Mouse (Mus musculus) spleen, embryonic (tissue): ENCODE measurements at regions not wholly inside any gene's neighbourhood (a gene's known extent, or its start where the extent isn't known, plus 50 kb on each side); places are given as distances from the start of the nearest gene placed in this dataset.
"Not testable (repeated sequence)": the region's sequence is repeated elsewhere in the genome, so short reads cannot be mapped to it uniquely, and the experiment has no call there.

ENCODE experiments used
- CTCF ChIA-PET: fragments of 350-600 bp; sonication (Branson Sonifier 250); formaldehyde crosslinking; loops from one replicate; lab custom pipeline; 2022; lab: Charles Lee

DNA sequence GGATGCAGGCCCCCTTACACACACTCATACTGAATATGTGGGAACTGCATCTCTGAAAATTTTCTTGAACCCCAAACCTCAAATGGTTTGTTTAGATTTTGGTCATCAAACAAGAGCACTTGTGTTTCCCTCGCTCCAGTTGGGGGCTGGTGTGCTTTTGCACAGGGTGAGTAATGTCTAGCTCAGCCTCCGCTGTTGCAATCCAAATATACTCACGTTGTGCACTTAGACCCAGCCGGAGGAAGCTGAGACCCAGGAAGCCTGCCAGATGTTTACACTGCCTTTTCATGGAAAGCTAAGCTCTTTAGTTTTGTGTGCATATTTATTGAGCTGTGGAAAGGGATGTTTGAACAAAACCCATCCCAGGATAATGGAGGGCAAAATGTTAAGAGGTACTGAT is 148.9 kb upstream of the Gm12728 start:
- CTCF ChIA-PET = no interaction called here

DNA sequence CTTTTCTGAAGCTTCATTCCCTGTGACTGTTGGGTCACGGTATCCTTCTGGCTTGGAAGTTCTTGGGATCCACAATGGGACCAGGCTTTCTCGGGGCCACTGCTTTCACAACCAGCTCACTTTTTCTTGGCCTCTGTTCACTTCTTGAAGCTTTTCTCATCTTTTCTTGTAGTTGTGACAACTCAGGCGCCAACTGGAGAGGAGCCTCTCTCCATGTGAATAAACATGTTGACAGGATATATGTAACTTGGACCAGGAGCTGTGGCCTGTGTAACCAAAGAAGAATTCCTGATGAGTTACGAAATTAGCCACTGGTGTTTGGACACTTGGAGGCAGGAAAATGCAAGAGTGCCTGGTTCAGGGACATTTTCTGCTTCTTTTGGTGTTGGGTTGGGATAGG is 148.1 kb upstream of the Gm12728 start:
- CTCF ChIA-PET = no interaction called here

DNA sequence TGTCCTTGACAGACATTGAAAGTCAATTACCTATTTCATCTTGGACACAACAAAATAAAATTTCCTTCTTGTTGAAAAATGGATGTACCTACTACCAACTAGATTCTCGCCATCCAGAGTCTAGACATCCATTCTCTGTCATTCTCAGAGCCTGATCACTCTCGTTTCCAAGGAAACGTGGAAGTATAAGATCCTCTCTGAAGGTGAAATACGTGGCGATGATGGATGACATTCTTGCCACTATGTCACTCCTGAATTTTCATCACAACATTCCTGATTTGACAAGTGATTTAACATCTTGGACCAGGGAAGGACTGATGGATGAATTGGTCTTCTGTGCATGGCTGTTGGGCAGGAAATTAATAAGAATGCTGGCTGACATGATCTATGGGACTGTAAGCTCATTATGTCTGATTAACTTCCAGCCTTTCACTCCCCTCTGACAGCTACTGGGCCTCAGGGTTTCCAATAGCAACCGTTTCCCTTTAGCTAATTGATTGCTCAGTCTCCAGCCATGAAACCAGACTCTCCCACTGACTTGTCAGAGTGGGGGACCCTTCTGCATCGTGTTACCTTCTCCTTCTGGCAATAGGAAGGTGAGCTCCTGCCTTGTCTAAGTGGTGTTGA is 140.7 kb upstream of the Gm12728 start:
- CTCF ChIA-PET = no interaction called here

DNA sequence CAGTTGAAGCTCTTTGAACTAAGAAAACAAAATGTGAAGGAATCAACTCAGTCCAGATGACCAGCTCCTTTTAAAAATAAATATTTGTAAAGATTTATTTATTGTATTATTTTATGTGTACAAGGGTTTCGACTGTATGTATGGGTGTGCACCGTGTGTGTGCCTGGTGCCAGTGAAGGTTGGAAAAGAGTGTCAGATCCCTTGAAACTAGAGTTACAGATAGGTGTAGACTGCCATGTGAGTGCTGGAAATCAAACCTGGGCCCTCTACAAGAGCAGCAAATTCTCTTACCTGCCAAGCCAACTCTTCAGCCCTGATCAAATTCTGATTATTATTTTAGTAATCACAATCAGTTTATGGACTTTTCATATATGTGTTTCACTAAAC is 140.2 kb upstream of the Gm12728 start:
- CTCF ChIA-PET = no interaction called here

DNA sequence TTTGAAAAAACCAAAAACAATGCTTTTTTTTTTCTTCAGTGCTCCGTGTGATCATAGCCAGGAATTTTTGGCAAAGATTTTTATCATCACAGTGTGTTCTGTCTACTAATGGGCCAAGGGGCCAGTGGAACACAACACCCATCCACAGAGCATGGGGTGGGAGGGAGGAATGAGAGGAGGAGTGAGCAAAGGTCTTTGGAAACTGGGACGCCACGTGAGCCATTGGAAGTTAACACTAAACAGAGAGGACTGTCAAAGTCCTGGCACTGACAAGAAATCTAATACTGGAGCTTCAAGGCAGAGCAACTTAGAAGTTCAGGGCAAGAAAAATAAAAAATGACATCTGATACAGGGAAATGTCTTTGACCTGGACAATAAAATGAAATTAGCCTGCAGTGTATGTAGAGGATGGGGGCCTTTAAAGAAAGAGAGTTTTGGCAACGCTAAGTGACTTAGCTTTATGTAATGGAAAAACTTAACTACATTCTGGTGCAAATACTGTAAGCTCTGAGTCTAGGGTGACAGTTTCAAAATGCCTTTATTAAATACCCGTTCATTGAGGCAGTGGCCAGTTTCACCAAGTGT is 133.5 kb upstream of the Gm12728 start:
- CTCF ChIA-PET = no interaction called here

DNA sequence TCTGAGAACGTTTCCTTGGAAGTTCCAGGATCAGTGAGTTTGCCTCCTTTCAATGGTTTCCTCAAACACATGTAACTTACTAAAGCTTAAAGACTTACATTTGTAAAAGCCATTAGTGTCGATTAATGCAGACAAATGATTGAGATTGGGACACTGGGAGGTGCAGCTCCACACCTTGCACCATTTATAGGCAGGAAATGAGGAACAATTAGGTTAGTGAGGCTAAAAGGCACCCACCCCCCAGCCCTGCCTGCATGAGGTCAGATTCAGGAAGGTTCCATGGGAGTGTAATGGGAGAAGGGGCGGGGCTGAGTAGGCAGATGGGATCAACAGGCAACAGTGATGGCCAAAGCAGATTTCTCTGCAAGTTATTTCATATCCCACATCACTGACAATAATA is 131.1 kb upstream of the Gm12728 start:
- CTCF ChIA-PET = no interaction called here

DNA sequence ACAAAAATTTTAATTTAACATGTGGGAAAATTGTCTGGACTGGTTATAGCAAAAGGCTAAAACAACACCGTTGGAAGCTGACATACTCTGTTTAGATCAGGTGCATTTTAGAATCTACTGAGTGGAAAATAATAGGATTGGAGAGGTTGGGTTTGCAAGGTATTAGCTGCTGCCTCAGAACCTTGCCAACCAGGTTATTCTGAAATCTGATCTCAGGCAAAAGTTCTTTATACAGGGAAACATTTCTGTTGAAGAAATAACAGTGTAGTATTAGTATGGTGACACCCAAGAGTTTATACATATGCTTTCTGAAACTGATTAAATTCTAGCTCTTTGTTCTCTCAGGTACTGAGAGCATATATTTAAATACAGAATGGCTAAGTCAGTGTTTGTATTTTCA is 113.0 kb upstream of the Gm12728 start:
- CTCF ChIA-PET = no interaction called here

DNA sequence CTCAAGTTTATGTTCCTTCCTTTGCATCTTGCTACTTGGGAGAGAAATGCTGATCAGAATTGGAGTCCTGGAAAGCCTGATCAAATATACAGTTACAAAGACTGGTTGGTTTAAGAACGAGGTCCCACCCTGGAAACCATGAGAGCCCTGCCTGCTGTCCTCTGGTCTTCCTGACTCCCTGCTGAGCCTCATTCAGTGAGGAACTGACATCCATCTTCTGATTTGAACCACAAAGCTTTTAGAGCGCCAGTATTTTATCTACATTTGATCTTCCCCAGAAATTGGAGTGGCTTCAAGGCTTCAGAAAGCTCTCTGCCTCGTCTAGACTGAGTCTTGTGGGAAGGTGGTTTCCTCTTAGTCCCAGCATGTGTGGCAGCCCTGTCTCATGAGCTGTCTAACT is 99.0 kb upstream of the Gm12728 start:
- CTCF ChIA-PET = no interaction called here

DNA sequence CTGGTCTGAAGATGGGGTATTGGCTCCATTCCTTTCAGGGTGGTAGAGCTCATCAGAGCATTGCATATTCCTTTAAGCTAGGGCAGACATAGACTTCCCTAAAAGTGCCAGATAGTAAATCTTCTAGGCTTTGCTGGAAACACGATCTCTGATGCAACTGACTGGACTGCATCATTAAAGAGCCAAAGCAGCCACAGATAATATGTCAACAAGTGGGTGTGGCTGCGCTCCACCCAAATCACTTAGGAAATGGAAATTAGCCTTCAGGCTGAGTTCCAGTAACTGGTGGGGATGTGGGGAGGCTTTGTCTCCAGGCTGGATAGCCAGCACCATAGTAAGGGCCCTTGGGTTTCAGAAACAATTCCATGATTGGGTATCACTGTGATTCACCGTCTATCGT is 97.3 kb upstream of the Gm12728 start:
- CTCF ChIA-PET = no interaction called here

DNA sequence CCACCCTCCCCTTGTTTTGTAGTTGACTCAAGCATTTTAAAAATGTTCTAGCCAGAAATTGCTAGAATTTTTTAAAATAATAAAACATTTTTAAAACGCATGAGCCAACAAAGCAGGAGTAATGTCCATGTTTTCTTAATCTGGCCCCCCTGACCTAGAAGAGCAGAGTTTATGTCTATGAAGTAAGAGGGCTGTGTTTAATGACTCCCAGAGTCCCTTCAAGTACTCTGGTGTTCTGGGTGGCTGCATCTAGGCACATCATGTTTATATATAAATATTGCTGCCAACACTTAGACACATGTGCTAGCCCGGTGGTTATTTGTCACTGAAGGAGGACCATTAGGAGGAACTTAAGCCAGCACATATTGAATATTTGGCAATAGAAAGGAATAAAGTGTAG is 93.8 kb upstream of the Gm12728 start:
- CTCF ChIA-PET = no interaction called here

DNA sequence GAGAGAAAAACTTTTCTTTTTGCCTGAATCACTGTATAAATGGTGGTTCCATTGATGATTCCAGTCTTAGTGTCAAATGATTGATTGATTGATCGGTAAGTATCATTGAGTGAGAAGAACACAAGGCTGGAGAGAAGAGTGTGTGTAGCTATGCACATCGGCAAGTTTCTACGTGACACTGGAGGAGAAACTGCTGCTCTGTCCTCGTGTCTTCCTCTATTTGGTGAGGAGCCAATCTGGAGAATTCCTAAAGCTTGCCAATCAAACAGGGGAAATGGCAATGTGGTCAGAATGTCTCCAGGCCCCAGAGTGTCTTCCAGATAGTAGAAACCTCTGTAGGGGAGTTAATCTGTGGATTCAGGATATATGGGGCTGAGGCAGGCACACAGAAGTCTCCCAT is 92.5 kb upstream of the Gm12728 start:
- CTCF ChIA-PET = no interaction called here

DNA sequence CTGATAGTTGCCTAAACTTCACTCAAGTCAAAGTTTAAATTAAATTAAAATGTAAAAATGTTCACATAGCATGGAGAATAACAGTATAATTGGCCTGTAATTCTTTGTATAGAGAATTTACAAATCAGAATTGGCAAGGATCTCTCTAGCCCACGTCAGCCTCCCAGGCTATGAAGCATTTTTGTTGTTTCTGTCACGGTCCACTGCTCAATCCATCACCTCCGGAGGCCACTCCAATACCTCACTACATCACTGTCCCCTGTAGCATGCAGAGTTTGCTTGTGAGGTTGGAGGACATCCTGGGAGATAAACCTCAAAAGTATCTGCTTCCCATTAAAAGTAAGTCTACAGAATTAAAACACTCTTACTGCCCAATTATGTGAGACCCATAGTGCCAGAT is 87.6 kb upstream of the Gm12728 start:
- CTCF ChIA-PET = no interaction called here

DNA sequence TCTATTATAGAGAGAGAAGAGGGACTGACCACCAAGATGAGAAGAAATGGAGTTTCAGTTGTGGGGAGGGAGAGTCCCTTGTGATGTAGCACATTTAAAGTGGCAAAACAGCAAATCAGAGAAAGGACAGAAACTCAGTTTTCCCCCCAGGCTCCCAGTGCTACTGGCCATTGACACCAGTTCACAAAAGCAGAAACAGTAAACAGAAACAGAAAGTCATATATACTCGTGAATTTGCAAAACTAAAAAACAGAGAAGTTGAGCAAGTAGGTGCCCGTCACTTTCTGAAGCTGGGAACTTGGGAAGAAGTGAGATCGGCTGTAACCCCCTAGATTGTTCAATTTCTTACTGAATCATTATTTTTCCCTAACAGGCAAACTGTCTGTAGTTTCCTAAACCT is 86.3 kb upstream of the Gm12728 start:
- CTCF ChIA-PET = no interaction called here

DNA sequence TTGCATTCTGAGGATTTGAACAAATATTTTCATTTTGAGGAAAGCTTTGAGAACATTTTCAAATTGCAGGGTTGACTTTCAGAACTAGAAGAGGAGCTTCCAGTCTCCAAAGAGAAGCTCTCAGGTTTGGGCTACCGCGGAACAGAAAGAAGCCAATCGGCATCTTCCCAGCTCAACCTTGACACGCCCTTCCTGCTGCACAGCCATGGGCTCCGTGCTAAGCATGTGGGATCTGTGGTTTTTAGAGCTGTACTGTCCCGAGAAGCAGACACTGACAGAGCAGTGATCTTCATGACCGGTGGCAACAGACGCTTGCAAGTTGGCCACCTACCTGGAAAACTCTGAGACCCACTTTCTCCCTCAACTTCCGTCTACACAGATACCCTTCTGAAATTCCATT is 85.4 kb upstream of the Gm12728 start:
- CTCF ChIA-PET = no interaction called here

DNA sequence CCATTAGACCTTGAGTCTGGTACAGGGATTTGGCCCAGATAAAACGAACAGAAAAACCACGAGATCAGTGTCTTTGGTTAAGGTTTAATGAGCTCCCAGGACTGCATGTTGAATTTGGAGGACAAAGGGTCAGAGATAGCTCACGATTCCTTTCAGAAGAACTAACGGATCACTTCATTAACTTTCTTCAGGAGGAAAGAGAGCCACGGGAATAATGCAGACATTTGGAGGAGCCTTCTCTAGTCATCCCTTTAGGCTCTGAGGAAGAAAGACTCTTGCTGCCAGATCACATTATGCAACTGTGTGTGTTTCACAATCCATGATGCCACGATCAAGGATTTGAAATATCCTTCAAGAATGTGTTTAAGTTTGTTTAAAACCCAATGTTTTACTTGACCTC is 83.7 kb upstream of the Gm12728 start:
- CTCF ChIA-PET = no interaction called here

DNA sequence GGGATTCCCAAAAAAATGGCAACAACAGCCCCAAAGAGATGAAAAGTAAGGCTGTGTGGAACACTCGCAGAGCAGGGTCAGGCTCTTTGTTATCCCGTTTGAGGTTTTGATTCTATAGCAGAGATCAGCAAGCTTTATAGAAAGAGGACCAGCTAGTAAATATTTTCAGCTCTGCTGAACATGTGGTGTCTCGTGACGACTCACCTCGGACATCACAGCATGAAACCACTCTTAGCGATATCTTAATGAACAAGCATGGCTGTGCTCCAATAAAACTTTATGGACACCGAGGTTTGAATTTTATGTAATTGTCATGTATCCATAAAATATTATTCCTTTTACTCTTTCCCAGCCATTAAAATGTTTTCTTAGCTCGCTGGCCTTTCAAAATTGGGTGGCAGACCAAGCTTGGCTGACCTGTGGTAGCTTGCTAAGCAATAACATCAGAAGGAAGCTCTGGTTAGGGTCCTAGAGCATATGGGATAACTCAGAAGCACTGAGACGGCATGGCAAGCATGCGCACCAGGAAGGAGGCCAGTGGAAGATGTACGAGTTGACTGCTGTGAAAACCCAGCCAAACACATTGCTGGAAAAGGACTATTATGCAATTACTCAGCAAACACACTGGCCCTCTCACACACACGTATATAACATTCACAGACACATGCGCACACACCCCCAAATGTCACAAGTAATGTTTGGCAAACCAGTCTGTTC is 81.4 kb upstream of the Gm12728 start:
- CTCF ChIA-PET = no interaction called here

DNA sequence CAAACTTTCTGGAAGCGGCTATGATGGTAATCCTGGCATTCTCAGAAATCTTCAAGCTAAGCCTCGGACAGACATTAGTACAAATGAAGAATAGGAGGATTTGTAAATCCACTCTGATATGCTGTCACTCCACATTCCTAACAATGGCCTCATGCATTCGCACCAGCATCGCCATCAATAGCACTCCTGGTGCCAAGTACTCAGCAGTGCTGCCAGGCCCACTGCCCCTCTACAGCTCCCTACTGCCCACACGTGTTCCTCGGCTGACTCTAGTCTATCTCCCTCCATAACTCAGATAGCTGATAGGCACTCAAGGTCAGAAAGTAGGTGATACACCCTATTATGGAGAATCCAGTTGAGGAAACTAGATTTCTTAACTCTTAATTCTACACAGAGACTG is 75.7 kb upstream of the Gm12728 start:
- CTCF ChIA-PET = no interaction called here

DNA sequence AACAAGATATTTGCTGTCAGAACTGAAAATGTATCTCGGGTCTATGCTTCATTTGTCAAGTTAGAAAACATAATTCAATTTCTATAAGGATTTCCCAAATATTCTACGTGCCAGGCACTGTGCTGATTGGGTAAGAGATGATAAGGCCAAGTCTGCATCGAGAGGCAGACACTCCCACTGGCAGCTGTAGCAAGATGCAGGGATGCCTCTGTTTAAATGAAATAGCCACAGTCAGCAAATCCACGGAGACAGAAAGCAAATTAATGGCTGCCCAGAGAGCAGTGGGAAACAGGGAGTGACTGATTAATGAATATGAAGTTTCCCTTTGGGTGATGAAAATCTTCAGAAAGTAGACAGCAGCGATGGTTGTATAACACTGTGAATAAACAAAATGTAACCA is 71.6 kb upstream of the Gm12728 start:
- CTCF ChIA-PET = no interaction called here

DNA sequence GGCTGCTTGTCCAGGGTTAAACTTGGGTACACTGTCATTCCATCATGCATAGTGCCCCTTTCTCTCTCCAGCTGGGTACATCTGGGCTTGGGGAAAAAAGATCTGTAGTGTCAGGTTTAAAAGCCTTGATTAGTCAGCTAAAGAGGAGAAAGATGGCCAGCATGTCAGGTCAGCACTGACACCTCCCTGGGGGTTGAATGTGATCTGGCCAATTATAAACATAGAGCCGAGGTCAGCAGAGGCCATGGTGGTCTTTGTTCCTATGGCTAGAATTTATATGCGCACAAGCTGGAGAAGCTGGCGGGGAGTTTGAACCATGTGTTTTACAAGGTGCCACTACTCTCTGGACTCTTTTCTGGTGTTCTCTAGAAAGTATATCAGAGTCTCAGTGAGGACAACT is 61.0 kb upstream of the Gm12728 start:
- CTCF ChIA-PET = no interaction called here

DNA sequence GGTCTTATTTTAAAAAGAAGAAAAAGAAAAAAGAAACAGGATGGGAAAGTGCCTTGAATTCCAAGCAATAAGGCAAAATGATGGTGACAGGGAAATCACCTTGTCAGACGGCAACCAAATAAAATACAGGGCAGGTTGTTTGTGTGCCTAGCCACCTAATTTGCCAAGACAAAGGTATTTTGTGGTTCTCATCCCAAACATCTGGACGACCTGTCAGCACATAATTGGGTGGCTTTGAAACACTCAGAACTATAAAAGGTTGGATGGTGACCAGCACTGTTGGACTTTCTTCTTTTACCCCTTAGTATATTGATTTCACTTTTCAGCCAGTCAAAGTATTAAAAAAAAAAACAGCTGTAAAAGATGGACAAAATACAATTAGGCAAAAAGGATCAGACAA is 58.8 kb upstream of the Gm12728 start:
- CTCF ChIA-PET = no interaction called here

DNA sequence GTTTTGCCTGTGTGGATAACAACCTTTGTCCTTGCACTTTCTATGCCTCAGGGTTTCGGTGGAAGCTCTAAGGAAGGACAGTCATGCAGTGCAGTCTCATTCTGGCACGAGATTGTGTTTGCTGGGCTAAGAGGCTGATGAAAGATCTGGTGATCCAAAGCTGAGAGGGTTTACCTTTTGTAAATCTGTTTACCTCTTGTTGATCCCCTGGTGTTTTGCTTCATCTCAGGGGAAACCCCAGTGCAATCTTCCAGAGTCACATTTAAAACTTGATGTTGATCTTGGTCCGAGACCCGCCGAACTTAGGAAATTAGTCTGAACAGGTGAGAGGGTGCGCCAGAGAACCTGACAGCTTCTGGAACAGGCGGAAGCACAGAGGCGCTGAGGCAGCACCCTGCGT is 54.6 kb upstream of the Gm12728 start:
- CTCF ChIA-PET = not testable (repeated sequence)
